Mouse (Mus musculus): ENCODE measurements at regions not wholly inside any gene's neighbourhood (a gene's known extent, or its start where the extent isn't known, plus 50 kb on each side); places are given as distances from the start of the nearest gene placed in this dataset.
"Not testable (repeated sequence)": the region's sequence is repeated elsewhere in the genome, so short reads cannot be mapped to it uniquely, and the experiment has no call there.

- Histone ChIP-seq H3K4me3 (replicated peaks) (no peak overlapping the region), H3K27me3 (no peaks in the 10 kb centered on the region; the same call in 1 of the 2 replicates), H3K9ac (no peak overlapping the region), H3K36me3 (replicated peaks) (no peaks in the 10 kb centered on the region), H3K9me3 (no peaks in the 10 kb centered on the region), H3K4me2 (no peak overlapping the region), H3K27ac (peak overlapping the region; percentile 36; the same call in 1 of the 2 replicates), H3K4me1 (peaks cover 66% of the 10 kb centered on the region)
- WGBS = 55% methylated on average over 4 of the region's 4 CpGs
- no peak for ATAC-seq (ENCODE audit: low FRiP score)
Measured at GRCm38 (mm10) chr11:113166517-113166916, 384.5 kb downstream of the Sox9 start.

- H3K4me2 ChIP-seq = peak overlapping the region; percentile 58
- ATAC-seq (ENCODE audit: low FRiP score) = peak; percentile 69
- H3K27me3 ChIP-seq = no peaks in the 10 kb centered on the region; the same call in 1 of the 2 replicates
- no peaks in the 10 kb centered on the region for H3K36me3 ChIP-seq (replicated peaks)
- peak overlapping the region; percentile 78 for H3K27ac ChIP-seq
- H3K4me3 ChIP-seq (replicated peaks) = peak overlapping the region; percentile 42
- WGBS = 28% methylated on average over 16 of the region's 16 CpGs
- no peaks in the 10 kb centered on the region for H3K9me3 ChIP-seq
- H3K4me1 ChIP-seq = peaks cover 45% of the 10 kb centered on the region
- peak overlapping the region; percentile 54 for H3K9ac ChIP-seq
Measured at GRCm38 (mm10) chr11:113172497-113173140, 390.6 kb downstream of the Sox9 start.

- Histone ChIP-seq H3K4me1 (peaks cover 51% of the 10 kb centered on the region), H3K4me3 (replicated peaks) (peak overlapping the region; percentile 24), H3K4me2 (peak overlapping the region; percentile 49)
- ATAC-seq (ENCODE audit: low FRiP score); H3K9me3 ChIP-seq; H3K9ac ChIP-seq; H3K27ac ChIP-seq; H3K27me3 ChIP-seq; H3K36me3 ChIP-seq (replicated peaks): not testable (repeated sequence)
- WGBS = 36% methylated on average over 12 of the region's 12 CpGs
Measured at GRCm38 (mm10) chr11:113173317-113173716, 391.3 kb downstream of the Sox9 start.

GRCm38 (mm10) chr11:113174011-113174507 lies 392.0 kb downstream of the Sox9 start:
- ATAC-seq (ENCODE audit: low FRiP score) = no peak
- Histone ChIP-seq H3K4me1 (peaks cover 57% of the 10 kb centered on the region), H3K4me3 (replicated peaks) (no peak overlapping the region), H3K4me2 (0 out of 2 replicates have a peak overlapping the region, but pooled peaks have one; percentile 10), H3K36me3 (replicated peaks) (no peaks in the 10 kb centered on the region), H3K27ac (peak overlapping the region; percentile 76), H3K9me3 (no peaks in the 10 kb centered on the region), H3K27me3 (no peaks in the 10 kb centered on the region; the same call in 1 of the 2 replicates), H3K9ac (no peak overlapping the region)
- 43% methylated on average over 5 of the region's 5 CpGs for WGBS

- no peaks in the 10 kb centered on the region for H3K36me3 ChIP-seq (replicated peaks)
- H3K9me3 ChIP-seq = no peaks in the 10 kb centered on the region
- peaks cover 58% of the 10 kb centered on the region for H3K4me1 ChIP-seq
- ATAC-seq (ENCODE audit: low FRiP score) = no peak
- no peaks in the 10 kb centered on the region; the same call in 1 of the 2 replicates for H3K27me3 ChIP-seq
- no peak overlapping the region for H3K4me3 ChIP-seq (replicated peaks)
- H3K27ac ChIP-seq = no peak overlapping the region
- WGBS = 38% methylated on average over 6 of the region's 6 CpGs
- no peak overlapping the region for H3K9ac ChIP-seq
- no peak overlapping the region for H3K4me2 ChIP-seq
Measured at GRCm38 (mm10) chr11:113175323-113175722, 393.3 kb downstream of the Sox9 start.

GRCm38 (mm10) chr11:113176183-113176582 lies 394.2 kb downstream of the Sox9 start:
- 21% methylated on average over 7 of the region's 7 CpGs for WGBS
- Histone ChIP-seq H3K4me3 (replicated peaks) (no peak overlapping the region), H3K9ac (peak overlapping the region; percentile 22; the same call in 1 of the 2 replicates), H3K27me3 (no peaks in the 10 kb centered on the region; the same call in none of the 2 replicates), H3K9me3 (no peaks in the 10 kb centered on the region), H3K36me3 (replicated peaks) (no peaks in the 10 kb centered on the region), H3K4me2 (no peak overlapping the region), H3K27ac (no peak overlapping the region), H3K4me1 (peaks cover 58% of the 10 kb centered on the region)
- ATAC-seq (ENCODE audit: low FRiP score) = no peak

- Histone ChIP-seq H3K27me3 (no peaks in the 10 kb centered on the region; the same call in none of the 2 replicates), H3K27ac (no peak overlapping the region), H3K9ac (no peak overlapping the region), H3K4me1 (peaks cover 67% of the 10 kb centered on the region), H3K4me3 (replicated peaks) (no peak overlapping the region), H3K4me2 (no peak overlapping the region), H3K36me3 (replicated peaks) (no peaks in the 10 kb centered on the region), H3K9me3 (no peaks in the 10 kb centered on the region)
- no peak for ATAC-seq (ENCODE audit: low FRiP score)
- 83% methylated on average over 7 of the region's 7 CpGs for WGBS
Measured at GRCm38 (mm10) chr11:113178375-113178774, 396.4 kb downstream of the Sox9 start.

- WGBS = 87% methylated on average over 14 of the region's 14 CpGs
- H3K4me3 ChIP-seq (replicated peaks) = no peak overlapping the region
- H3K27ac ChIP-seq = no peak overlapping the region
- no peak overlapping the region for H3K9ac ChIP-seq
- peaks cover 71% of the 10 kb centered on the region for H3K4me1 ChIP-seq
- H3K27me3 ChIP-seq = no peaks in the 10 kb centered on the region; the same call in none of the 2 replicates
- ATAC-seq (ENCODE audit: low FRiP score) = no peak
- no peaks in the 10 kb centered on the region for H3K9me3 ChIP-seq
- H3K36me3 ChIP-seq (replicated peaks) = no peaks in the 10 kb centered on the region
- H3K4me2 ChIP-seq = no peak overlapping the region
Measured at GRCm38 (mm10) chr11:113180008-113180407, 398.0 kb downstream of the Sox9 start.

GRCm38 (mm10) chr11:113182083-113182861 lies 400.2 kb downstream of the Sox9 start:
- H3K4me1 ChIP-seq = peaks cover 83% of the 10 kb centered on the region
- no peaks in the 10 kb centered on the region; the same call in 1 of the 2 replicates for H3K27me3 ChIP-seq
- H3K36me3 ChIP-seq (replicated peaks) = no peaks in the 10 kb centered on the region
- 0 out of 2 replicates have a peak overlapping the region, but pooled peaks have one; percentile 43 for H3K27ac ChIP-seq
- H3K4me2 ChIP-seq = no peak overlapping the region
- H3K4me3 ChIP-seq (replicated peaks) = no peak overlapping the region
- ATAC-seq (ENCODE audit: low FRiP score) = no peak
- H3K9ac ChIP-seq = no peak overlapping the region
- no peaks in the 10 kb centered on the region for H3K9me3 ChIP-seq
- 65% methylated on average over 13 of the region's 13 CpGs for WGBS

GRCm38 (mm10) chr11:113183556-113183955 lies 401.5 kb downstream of the Sox9 start:
- no peak for ATAC-seq (ENCODE audit: low FRiP score)
- H3K4me2 ChIP-seq = 0 out of 2 replicates have a peak overlapping the region, but pooled peaks have one; percentile 1

GRCm38 (mm10) chr11:113184095-113184494 lies 402.1 kb downstream of the Sox9 start:
- H3K9me3 ChIP-seq = no peaks in the 10 kb centered on the region
- no peaks in the 10 kb centered on the region; the same call in 1 of the 2 replicates for H3K27me3 ChIP-seq
- no peak overlapping the region for H3K4me3 ChIP-seq (replicated peaks)
- ATAC-seq (ENCODE audit: low FRiP score) = no peak
- H3K4me2 ChIP-seq = peak overlapping the region; percentile 11; the same call in 1 of the 2 replicates
- under 1% methylated on average over 9 of the region's 9 CpGs for WGBS
- H3K27ac ChIP-seq = peak overlapping the region; percentile 57
- H3K4me1 ChIP-seq = peaks cover 83% of the 10 kb centered on the region
- no peaks in the 10 kb centered on the region for H3K36me3 ChIP-seq (replicated peaks)
- no peak overlapping the region; the same call in 1 of the 2 replicates for H3K9ac ChIP-seq

More at GRCm38 (mm10) chr11:113183556-113183955, 401.5 kb downstream of the Sox9 start:
- H3K27me3 ChIP-seq = no peaks in the 10 kb centered on the region; the same call in 1 of the 2 replicates
- H3K4me1 ChIP-seq = peaks cover 82% of the 10 kb centered on the region
- no peak overlapping the region for H3K4me3 ChIP-seq (replicated peaks)
- H3K9me3 ChIP-seq = no peaks in the 10 kb centered on the region
- 52% methylated on average over 5 of the region's 5 CpGs for WGBS
- H3K36me3 ChIP-seq (replicated peaks) = no peaks in the 10 kb centered on the region
- H3K9ac ChIP-seq = no peak overlapping the region; the same call in 1 of the 2 replicates
- peak overlapping the region; percentile 57 for H3K27ac ChIP-seq

- H3K36me3 ChIP-seq (replicated peaks) = no peaks in the 10 kb centered on the region
- no peak overlapping the region for H3K9ac ChIP-seq
- ATAC-seq (ENCODE audit: low FRiP score) = no peak
- WGBS = 54% methylated on average over 8 of the region's 8 CpGs
- peak overlapping the region; percentile 94 for H3K27ac ChIP-seq
- no peaks in the 10 kb centered on the region for H3K9me3 ChIP-seq
- peaks cover 79% of the 10 kb centered on the region for H3K4me1 ChIP-seq
- H3K27me3 ChIP-seq = no peaks in the 10 kb centered on the region
- no peak overlapping the region for H3K4me3 ChIP-seq (replicated peaks)
- H3K4me2 ChIP-seq = no peak overlapping the region; the same call in 1 of the 2 replicates
Measured at GRCm38 (mm10) chr11:113187407-113187806, 405.4 kb downstream of the Sox9 start.
